Mouse (Mus musculus) bone marrow macrophage, adult 2 months (primary cell): ENCODE measurements at regions not wholly inside any gene's neighbourhood (a gene's known extent, or its start where the extent isn't known, plus 50 kb on each side); places are given as distances from the start of the nearest gene placed in this dataset.

Source experiments
- CTCF ChIP-seq: IDR thresholded peaks from 2 replicates; pipeline ENCODE4 v1.5.1; 2012; ENCODE audit warnings: low read depth, mild to moderate bottlenecking, low read length, moderate library complexity
- POLR2A ChIP-seq: IDR thresholded peaks from 2 replicates; pipeline ENCODE4 v1.6.1; 2012; ENCODE audit warnings: mild to moderate bottlenecking, low read depth, low read length, borderline replicate concordance

DNA sequence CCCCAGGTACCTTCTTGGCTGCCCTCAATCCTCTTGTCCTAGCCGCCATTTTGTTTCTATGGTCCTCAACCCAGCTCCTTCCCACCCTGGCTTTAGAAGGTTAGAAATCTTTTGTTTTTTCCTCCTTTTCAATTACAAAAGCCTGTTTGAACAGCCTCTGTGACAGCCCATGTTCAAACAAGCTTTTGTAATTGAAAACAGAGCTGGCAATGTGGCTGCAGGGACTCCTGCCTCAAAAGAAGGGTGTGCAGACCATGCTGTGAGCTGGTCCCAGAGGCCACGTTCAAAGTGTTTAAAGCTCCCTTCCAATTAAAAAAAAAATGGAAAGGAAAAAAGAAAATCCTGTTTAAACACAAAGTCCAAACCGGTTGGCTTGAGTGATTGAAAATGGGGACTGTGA, 68.0 kb upstream of the Rbfox1 start:
- TF ChIP-seq POLR2A (no peak), CTCF (no peak)
